Mouse (Mus musculus) colon, adult 2 months (tissue): ENCODE measurements around the gene Taf7l. TPM values are rescaled to one million over a fixed set of nuclear protein-coding genes. Genes with fewer than 3 reads are reported as not detected.

Experiments
- polyA plus RNA-seq: library from polyadenylated mRNA; depleted of rRNA; stranded (reverse); fragments of >200 nt; gene quantifications from 2 replicates; pipeline ENCODE4 v1.2.3, GENCODE M21; 2012; rRNA removed

The Taf7l gene
- not detected in 2 replicates for polyA plus RNA-seq

DNA sequence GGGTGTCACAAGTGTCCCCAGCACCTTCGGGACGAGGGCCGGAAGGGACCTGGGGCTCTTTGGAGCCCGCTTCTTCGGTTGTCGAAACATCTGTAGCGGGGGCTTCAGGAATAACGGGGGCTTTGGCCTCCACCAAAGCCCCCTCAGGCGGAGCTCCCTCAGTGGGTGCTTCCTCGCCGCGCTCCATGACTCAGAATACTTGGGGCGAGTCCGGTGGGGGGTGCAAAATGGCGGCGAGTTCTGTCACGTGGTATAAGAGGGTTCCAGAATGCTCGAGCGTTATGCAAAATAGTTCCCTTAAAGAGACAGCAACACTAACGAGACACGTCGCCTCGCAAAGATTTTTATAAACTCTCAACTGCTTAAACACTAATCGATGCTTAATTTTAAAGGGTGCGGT lies at the start of gene Taf7l:
Gene Taf7l (minus strand): TSS at position 201 of the 400 bp plus-strand sequence.

Other genes starting within 250 kb of the Taf7l start
- gene Trmt2b, start 199.5 kb downstream of the Taf7l start, polyA plus RNA-seq, result 6.4 and 6.7 TPM in 2 replicates
- 1.2 TPM in 2 replicates for gene Tmem35a, start 181.3 kb downstream of the Taf7l start, polyA plus RNA-seq
- gene Cenpi, start 168.4 kb downstream of the Taf7l start, polyA plus RNA-seq, result 0.47 and 0.57 TPM in 2 replicates
- gene Drp2, start 71.9 kb downstream of the Taf7l start, polyA plus RNA-seq, result 0.57 and 0.70 TPM in 2 replicates
- gene Timm8a1, start 65.4 kb upstream of the Taf7l start, polyA plus RNA-seq, result 0.58 and 0.84 TPM in 2 replicates
- gene Btk, start 107.1 kb upstream of the Taf7l start, polyA plus RNA-seq, result 0.37 and 0.64 TPM in 2 replicates
- 64.1 and 132 TPM in 2 replicates for gene Rpl36a, start 109.2 kb upstream of the Taf7l start, polyA plus RNA-seq
- gene Gla, start 124.6 kb upstream of the Taf7l start, polyA plus RNA-seq, result 2.0 and 2.7 TPM in 2 replicates
- 4.0 and 4.8 TPM in 2 replicates for gene Hnrnph2, start 124.7 kb upstream of the Taf7l start, polyA plus RNA-seq
- gene Armcx4, start 210.0 kb upstream of the Taf7l start, polyA plus RNA-seq, result 0.24 and 0.42 TPM in 2 replicates
- 0.67 and 1.6 TPM in 2 replicates for gene Armcx1, start 241.5 kb upstream of the Taf7l start, polyA plus RNA-seq